Mouse (Mus musculus) intestine, postnatal 0 days (tissue): Measurements from ENCODE around the gene B9d1. TPM values are rescaled to one million over a fixed set of nuclear protein-coding genes. Genes with fewer than 3 reads are reported as not detected.

Source experiments
- ATAC-seq: fragments of 200-750 bp; cut with Nextera tagmentation; 2 replicates; pipeline ENCODE4 v1.8.0; 2017; ENCODE audit warnings: mild to moderate bottlenecking, moderate TSS enrichment, moderate library complexity
- H3K27ac ChIP-seq: fragments of 300-500 bp; sonication (generic); 2 replicates; pipeline ENCODE4 v1.5.1; 2014; ENCODE audit warnings: mild to moderate bottlenecking, low read depth, low read length, moderate library complexity
- H3K27me3 ChIP-seq: fragments of 300-500 bp; sonication (generic); replicated peaks from 2 replicates; pipeline ENCODE4 v1.6.1; 2014; ENCODE audit warnings: low read length, mixed read lengths; ENCODE audit not compliant: control insufficient read depth, insufficient read depth
- H3K36me3 ChIP-seq: fragments of 300-500 bp; sonication (generic); 2 replicates; pipeline ENCODE4 v1.6.1; 2014; ENCODE audit warnings: mild to moderate bottlenecking, moderate library complexity; ENCODE audit not compliant: control insufficient read depth, insufficient read depth
- H3K4me1 ChIP-seq: fragments of 300-500 bp; sonication (generic); replicated peaks from 2 replicates; pipeline ENCODE4 v1.6.1; 2014; ENCODE audit warnings: antibody characterized with exemption, low read length, mixed read lengths; ENCODE audit not compliant: control insufficient read depth, insufficient read depth
- H3K4me2 ChIP-seq: fragments of 300-500 bp; sonication (generic); replicated peaks from 2 replicates; pipeline ENCODE4 v1.6.1; 2014; ENCODE audit warnings: low read depth, mild to moderate bottlenecking, moderate library complexity
- H3K4me3 ChIP-seq: fragments of 300-500 bp; sonication (generic); 2 replicates; pipeline ENCODE4 v1.5.1; 2014; ENCODE audit warnings: low read depth, low read length
- H3K9ac ChIP-seq: fragments of 300-500 bp; sonication (generic); 2 replicates; pipeline ENCODE4 v1.6.1; 2014; ENCODE audit warnings: mild to moderate bottlenecking, low read depth, low read length
- H3K9me3 ChIP-seq: fragments of 300-500 bp; sonication (generic); 2 replicates; pipeline ENCODE4 v1.6.1; 2016; ENCODE audit warnings: mixed run types; ENCODE audit not compliant: control insufficient read depth
- CTCF ChIP-seq: sonication (generic); IDR thresholded peaks from 2 replicates; pipeline ENCODE4 v1.5.1; 2016; ENCODE audit warnings: low read depth, mild to moderate bottlenecking, control low read depth, antibody characterized with exemption, moderate library complexity
- WGBS: fragments of 180-500 bp; shearing (Covaris S2); extraction: QIAGEN DNeasy Blood & Tissue Kit; methylation state at CpG from one replicate; pipeline ENCODE4 v1.1.7; 2014; 5-methylcytosine and 5-hydroxymethylcytosine counted together
- polyA plus RNA-seq: library from polyadenylated mRNA; unstranded; fragments of >200 nt; fragmentation: Nextera tagmentation; extraction: Ambion mirVana; gene quantifications from 2 replicates; pipeline ENCODE4 v1.2.1, GENCODE M21; 2015

Gene B9d1
- 6.1 TPM in 2 replicates for polyA plus RNA-seq

GRCm38 (mm10) chr11:61504713-61505257, at the start of gene B9d1:
B9d1 (plus strand) TSS chr11:61505144.
- Histone ChIP-seq H3K9me3 (no peaks in the 10 kb centered on the region), H3K36me3 (no peaks in the 10 kb centered on the region), H3K27me3 (no peaks in the 10 kb centered on the region), H3K4me2 (peak within 1 kb of the TSS; percentile 81), H3K9ac (peak within 1 kb of the TSS; percentile 59; the same call in 1 of the 2 replicates), H3K27ac (peak within 1 kb of the TSS; percentile 60; the same call in 1 of the 2 replicates), H3K4me3 (peak within 1 kb of the TSS; percentile 57), H3K4me1 (no peaks in the 10 kb centered on the region)
- TF ChIP-seq CTCF: peak; percentile 100
- ATAC-seq: peak; percentile 87
- under 1% methylated on average over 39 of the region's 39 CpGs for WGBS

GRCm38 (mm10) chr11:61464071-61464470, 40.9 kb upstream of the B9d1 start:
- Histone ChIP-seq H3K4me1 (no peaks in the 10 kb centered on the region), H3K27ac (no peak overlapping the region), H3K36me3 (no peaks in the 10 kb centered on the region), H3K4me3 (no peak overlapping the region), H3K9me3 (no peaks in the 10 kb centered on the region), H3K27me3 (no peaks in the 10 kb centered on the region), H3K4me2 (no peak overlapping the region), H3K9ac (no peak overlapping the region)
- no peak for ATAC-seq
- no peak for TF ChIP-seq CTCF
- WGBS: 60% methylated on average over 2 of the region's 2 CpGs

- ATAC-seq: no peak
- no peaks in the 10 kb centered on the region for H3K9me3 ChIP-seq
- no peak overlapping the region for H3K9ac ChIP-seq
- no peaks in the 10 kb centered on the region for H3K4me1 ChIP-seq
- no peak for TF ChIP-seq CTCF
- no peaks in the 10 kb centered on the region for H3K27me3 ChIP-seq
- no peak overlapping the region for H3K27ac ChIP-seq
- H3K36me3 ChIP-seq: no peaks in the 10 kb centered on the region
- H3K4me2 ChIP-seq: no peak overlapping the region
- 55% methylated on average over 4 of the region's 4 CpGs for WGBS
- H3K4me3 ChIP-seq: no peak overlapping the region
These were observed 39.5 kb upstream of the B9d1 start for GRCm38 (mm10) chr11:61465422-61465821.

GRCm38 (mm10) chr11:61468534-61468933, 36.4 kb upstream of the B9d1 start:
- no peaks in the 10 kb centered on the region for H3K4me1 ChIP-seq
- WGBS: 83% methylated on average over 4 of the region's 4 CpGs
- no peak overlapping the region for H3K9ac ChIP-seq
- no peaks in the 10 kb centered on the region for H3K36me3 ChIP-seq
- no peak overlapping the region for H3K27ac ChIP-seq
- no peak overlapping the region for H3K4me3 ChIP-seq
- no peaks in the 10 kb centered on the region for H3K9me3 ChIP-seq
- no peak for TF ChIP-seq CTCF
- no peak overlapping the region for H3K4me2 ChIP-seq
- ATAC-seq: no peak
- H3K27me3 ChIP-seq: no peaks in the 10 kb centered on the region

GRCm38 (mm10) chr11:61469317-61469917, 35.5 kb upstream of the B9d1 start:
- TF ChIP-seq CTCF: no peak
- Histone ChIP-seq H3K27ac (no peak overlapping the region), H3K4me3 (no peak overlapping the region), H3K4me2 (no peak overlapping the region), H3K36me3 (no peaks in the 10 kb centered on the region), H3K9ac (no peak overlapping the region), H3K27me3 (no peaks in the 10 kb centered on the region), H3K4me1 (no peaks in the 10 kb centered on the region), H3K9me3 (no peaks in the 10 kb centered on the region)
- peak; percentile 33; the same call in 1 of the 2 replicates for ATAC-seq
- WGBS: 38% methylated on average over 7 of the region's 7 CpGs

GRCm38 (mm10) chr11:61470880-61471279, 34.1 kb upstream of the B9d1 start:
- Histone ChIP-seq H3K4me3 (no peak overlapping the region), H3K4me2 (no peak overlapping the region), H3K27me3 (no peaks in the 10 kb centered on the region), H3K36me3 (no peaks in the 10 kb centered on the region), H3K27ac (no peak overlapping the region), H3K9ac (no peak overlapping the region), H3K4me1 (no peaks in the 10 kb centered on the region), H3K9me3 (no peaks in the 10 kb centered on the region)
- no peak for ATAC-seq
- no peak for TF ChIP-seq CTCF

GRCm38 (mm10) chr11:61473630-61474029, 31.3 kb upstream of the B9d1 start:
- Histone ChIP-seq H3K27me3 (no peaks in the 10 kb centered on the region), H3K36me3 (no peaks in the 10 kb centered on the region), H3K4me1 (no peaks in the 10 kb centered on the region), H3K9ac (no peak overlapping the region), H3K4me3 (no peak overlapping the region), H3K4me2 (no peak overlapping the region), H3K27ac (no peak overlapping the region), H3K9me3 (no peaks in the 10 kb centered on the region)
- no peak for ATAC-seq
- no peak for TF ChIP-seq CTCF
- 59% methylated on average over 4 of the region's 4 CpGs for WGBS
